Mouse (Mus musculus) midbrain, embryonic 15.5 days (tissue): ENCODE data around the gene 1600002K03Rik. TPM values are rescaled to one million over a fixed set of nuclear protein-coding genes. Genes with fewer than 3 reads are reported as not detected.
A peak's percentile ranks its signal among the peaks of the same experiment; 100 is the strongest.

ENCODE experiments used
- ATAC-seq: fragments of 200-750 bp; cut with Nextera tagmentation; replicated peaks from 2 replicates; pipeline ENCODE4 v1.8.0; 2017; ENCODE audit warnings: moderate TSS enrichment
- H3K27ac ChIP-seq: fragments of 300-500 bp; sonication (generic); 2 replicates; pipeline ENCODE4 v1.5.1; 2015; ENCODE audit warnings: mild to moderate bottlenecking, inconsistent platforms
- H3K27me3 ChIP-seq: fragments of 300-500 bp; sonication (generic); replicated peaks from 2 replicates; pipeline ENCODE4 v1.6.1; 2015; ENCODE audit warnings: inconsistent platforms
- H3K36me3 ChIP-seq: fragments of 300-500 bp; sonication (generic); replicated peaks from 2 replicates; pipeline ENCODE4 v1.6.1; 2015; ENCODE audit warnings: inconsistent platforms
- H3K4me1 ChIP-seq: fragments of 300-500 bp; sonication (generic); 2 replicates; pipeline ENCODE4 v1.6.1; 2015; ENCODE audit warnings: inconsistent platforms
- H3K4me2 ChIP-seq: fragments of 300-500 bp; sonication (generic); 2 replicates; pipeline ENCODE4 v1.6.1; 2015; ENCODE audit warnings: inconsistent platforms, mild to moderate bottlenecking, moderate library complexity
- H3K4me3 ChIP-seq: fragments of 300-500 bp; sonication (generic); 2 replicates; pipeline ENCODE4 v1.5.1; 2015; ENCODE audit warnings: mild to moderate bottlenecking, inconsistent platforms
- H3K9ac ChIP-seq: fragments of 300-500 bp; sonication (generic); 2 replicates; pipeline ENCODE4 v1.6.1; 2015; ENCODE audit warnings: mild to moderate bottlenecking, inconsistent platforms
- H3K9me3 ChIP-seq: fragments of 300-500 bp; sonication (generic); 2 replicates; pipeline ENCODE4 v1.6.1; 2016; ENCODE audit warnings: inconsistent platforms
- WGBS: fragments of 180-500 bp; shearing (Covaris S2); methylation state at CpG from one replicate; pipeline ENCODE4 v1.1.7; 2015; ENCODE audit warnings: mixed read lengths; 5-methylcytosine and 5-hydroxymethylcytosine counted together
- polyA plus RNA-seq: library from polyadenylated mRNA; unstranded; fragments of >200 nt; fragmentation: Nextera tagmentation; extraction: Ambion mirVana; gene quantifications from 2 replicates; pipeline ENCODE4 v1.2.1, GENCODE M21; 2015

1600002K03Rik gene
- 13.3 and 14.7 TPM in 2 replicates for polyA plus RNA-seq

DNA sequence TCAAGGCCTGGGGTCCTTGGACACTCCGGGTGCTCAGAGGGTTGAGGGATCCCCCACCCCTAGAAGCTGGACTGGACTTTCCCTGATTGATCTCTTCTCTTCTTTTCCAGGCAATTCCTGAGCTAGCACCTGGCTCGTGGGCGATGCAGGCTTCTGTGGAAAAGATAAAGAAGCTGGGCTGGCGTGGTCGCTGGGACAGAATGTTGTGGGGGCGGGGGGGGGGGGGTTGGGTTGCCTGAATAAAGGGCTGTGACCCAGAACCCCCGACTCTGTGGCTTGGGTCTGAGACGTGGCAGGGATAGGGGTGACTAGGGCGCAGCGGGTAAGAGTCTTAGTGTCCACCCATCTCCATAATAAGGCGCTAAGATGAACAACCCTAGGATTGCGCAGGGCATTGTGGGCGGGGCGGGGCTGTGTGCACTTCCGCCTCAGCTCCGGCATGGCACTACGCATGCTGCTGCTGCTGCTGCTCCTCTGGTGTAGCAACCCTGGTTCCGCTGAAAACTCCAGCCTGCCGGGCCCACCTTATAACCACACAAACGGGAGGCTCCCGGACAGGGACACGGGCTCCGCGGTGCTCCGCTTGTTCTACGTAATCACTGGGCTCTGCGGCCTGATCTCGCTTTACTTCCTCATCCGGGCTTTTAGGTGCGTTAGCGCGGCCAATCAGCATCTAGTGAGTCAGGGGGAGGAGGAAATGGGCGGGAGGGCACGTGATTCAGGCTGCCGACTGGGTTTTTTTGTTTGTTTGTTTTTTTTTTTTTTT, at the start of gene 1600002K03Rik:
TSS of gene 1600002K03Rik (plus strand) at position 418 of the 766 bp plus-strand sequence.
- Histone ChIP-seq H3K9me3 (no peaks in the 10 kb centered on the region), H3K4me2 (peak within 1 kb of the TSS; percentile 74), H3K4me3 (peak within 1 kb of the TSS; percentile 50), H3K36me3 (peaks cover 22% of the 10 kb centered on the region), H3K9ac (peak within 1 kb of the TSS; percentile 46), H3K27me3 (no peaks in the 10 kb centered on the region), H3K4me1 (peaks cover 52% of the 10 kb centered on the region), H3K27ac (peak within 1 kb of the TSS; percentile 86)
- 11% methylated on average over 35 of the region's 35 CpGs for WGBS
- peak; percentile 72 for ATAC-seq

DNA sequence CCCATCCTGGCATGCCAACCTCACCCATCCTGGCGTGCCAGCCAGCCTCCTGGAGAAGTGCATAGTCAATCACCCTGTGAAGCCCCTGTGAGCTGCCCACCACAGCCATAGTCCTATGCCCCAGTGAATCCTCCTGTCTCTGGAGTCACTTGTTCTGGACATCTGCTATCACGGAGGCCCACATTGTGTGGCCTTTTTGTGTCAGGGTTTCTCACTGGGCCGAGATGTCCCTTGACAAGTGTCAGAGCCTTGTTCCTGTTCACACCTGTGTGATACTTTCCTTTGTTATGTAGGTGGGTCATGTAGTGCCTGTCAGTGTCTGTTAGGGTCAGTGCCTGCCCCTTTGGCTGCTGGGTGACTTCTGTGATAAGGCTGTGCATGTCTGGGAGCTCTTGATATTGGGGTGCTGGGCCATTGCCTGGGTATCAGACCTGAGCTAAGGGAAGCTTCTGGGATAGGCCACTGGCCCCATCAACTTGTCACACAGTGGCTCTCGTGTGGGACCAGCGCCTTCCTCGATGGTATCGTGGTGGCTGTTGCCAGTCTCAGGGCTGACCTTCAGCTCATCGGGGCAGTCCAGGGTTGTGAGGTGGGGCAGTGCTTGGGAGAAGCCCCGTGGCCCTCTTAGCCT, 48.7 kb upstream of the 1600002K03Rik start:
- Histone ChIP-seq H3K4me2 (no peak overlapping the region), H3K9me3 (no peaks in the 10 kb centered on the region), H3K27ac (no peak overlapping the region), H3K4me1 (peaks cover 10% of the 10 kb centered on the region), H3K9ac (no peak overlapping the region), H3K36me3 (peaks cover 38% of the 10 kb centered on the region), H3K27me3 (no peaks in the 10 kb centered on the region), H3K4me3 (no peak overlapping the region)
- WGBS, result 92% methylated on average over 9 of the region's 9 CpGs
- ATAC-seq, result no peak

DNA sequence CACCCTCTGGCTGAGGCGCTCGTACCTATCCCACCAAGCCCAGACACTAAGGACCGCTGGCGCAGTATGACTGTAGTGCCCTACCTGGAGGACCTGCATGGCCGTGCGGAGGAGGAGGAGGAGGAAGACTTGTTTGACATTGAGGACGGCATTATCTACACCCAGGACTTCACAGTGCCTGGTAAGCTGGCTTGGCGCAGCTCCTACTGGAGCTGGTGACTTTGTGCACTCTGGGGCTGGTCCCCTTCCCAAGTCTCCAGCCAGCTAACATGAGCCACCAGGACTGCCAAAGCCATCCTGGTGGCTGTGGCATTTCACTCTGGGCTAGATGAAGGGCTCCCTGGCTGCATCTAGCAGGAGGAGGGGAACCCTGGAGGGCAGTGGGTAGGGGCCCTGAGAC, 44.8 kb upstream of the 1600002K03Rik start:
- Histone ChIP-seq H3K4me1 (peaks cover 14% of the 10 kb centered on the region), H3K27ac (no peak overlapping the region), H3K27me3 (no peaks in the 10 kb centered on the region), H3K4me2 (no peak overlapping the region), H3K9me3 (no peaks in the 10 kb centered on the region), H3K4me3 (no peak overlapping the region), H3K9ac (no peak overlapping the region), H3K36me3 (peaks cover 57% of the 10 kb centered on the region)
- 92% methylated on average over 8 of the region's 8 CpGs for WGBS
- ATAC-seq, result no peak

DNA sequence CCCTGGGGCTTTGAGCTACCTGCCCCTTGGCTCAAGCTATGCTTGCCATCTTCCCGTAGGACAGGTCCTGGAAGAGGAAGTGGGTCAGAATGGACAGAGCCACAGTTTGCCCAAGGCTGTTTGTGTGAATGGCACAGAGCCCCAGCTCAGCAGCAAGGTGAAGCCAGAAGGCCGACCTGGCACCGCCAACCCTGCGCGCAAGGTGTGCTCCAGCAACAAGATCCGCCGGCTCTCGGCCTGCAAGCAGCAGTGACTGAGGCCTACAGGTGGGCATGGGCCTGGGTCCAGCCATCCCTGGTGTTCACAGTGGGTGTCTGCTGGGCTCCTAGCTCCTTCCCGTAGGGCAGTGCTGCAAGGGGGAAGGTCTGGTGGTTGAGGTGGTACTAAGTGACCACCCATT, 42.9 kb upstream of the 1600002K03Rik start:
- H3K9ac ChIP-seq, result no peak overlapping the region
- 96% methylated on average over 9 of the region's 9 CpGs for WGBS
- no peak for ATAC-seq
- no peak overlapping the region for H3K4me3 ChIP-seq
- H3K27ac ChIP-seq, result no peak overlapping the region
- H3K9me3 ChIP-seq, result no peaks in the 10 kb centered on the region
- peaks cover 18% of the 10 kb centered on the region for H3K4me1 ChIP-seq
- no peaks in the 10 kb centered on the region for H3K27me3 ChIP-seq
- peaks cover 75% of the 10 kb centered on the region for H3K36me3 ChIP-seq
- no peak overlapping the region for H3K4me2 ChIP-seq

DNA sequence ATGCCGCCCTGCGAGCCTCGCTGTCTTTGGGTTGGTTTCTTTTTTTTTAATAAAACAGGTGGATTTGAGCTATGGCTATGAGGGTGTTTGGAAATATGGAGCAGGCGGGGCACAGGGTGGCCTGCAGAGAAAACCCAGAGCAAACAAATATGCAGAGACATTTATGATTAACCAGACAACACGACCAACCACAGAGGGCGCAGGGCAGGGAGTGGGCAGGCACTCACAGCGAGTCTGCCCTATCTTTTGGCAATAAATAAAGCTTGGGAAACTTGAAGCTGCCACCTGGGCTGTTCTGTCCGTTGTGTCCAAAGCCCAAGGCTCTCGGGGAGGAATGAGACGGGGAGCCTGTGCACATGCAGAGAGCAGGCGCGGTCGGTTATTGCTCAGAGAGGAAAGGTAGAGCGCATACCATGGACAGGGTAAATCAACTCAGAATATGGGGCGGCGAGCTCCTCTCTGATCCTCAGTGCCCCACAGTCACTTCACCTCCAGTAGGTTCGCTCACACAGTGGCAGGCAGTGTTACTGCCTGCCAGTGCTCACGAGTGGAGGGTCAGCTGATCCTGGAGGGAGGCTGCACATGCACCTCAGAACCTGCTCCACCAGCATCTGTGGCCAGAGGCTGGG, 42.2 kb upstream of the 1600002K03Rik start:
- 85% methylated on average over 18 of the region's 18 CpGs for WGBS
- peak overlapping the region; percentile 2; the same call in 1 of the 2 replicates for H3K27ac ChIP-seq
- no peaks in the 10 kb centered on the region for H3K27me3 ChIP-seq
- H3K4me2 ChIP-seq, result no peak overlapping the region
- H3K9me3 ChIP-seq, result no peaks in the 10 kb centered on the region
- ATAC-seq, result no peak
- no peak overlapping the region for H3K9ac ChIP-seq
- peaks cover 18% of the 10 kb centered on the region for H3K4me1 ChIP-seq
- no peak overlapping the region for H3K4me3 ChIP-seq
- peaks cover 82% of the 10 kb centered on the region for H3K36me3 ChIP-seq

DNA sequence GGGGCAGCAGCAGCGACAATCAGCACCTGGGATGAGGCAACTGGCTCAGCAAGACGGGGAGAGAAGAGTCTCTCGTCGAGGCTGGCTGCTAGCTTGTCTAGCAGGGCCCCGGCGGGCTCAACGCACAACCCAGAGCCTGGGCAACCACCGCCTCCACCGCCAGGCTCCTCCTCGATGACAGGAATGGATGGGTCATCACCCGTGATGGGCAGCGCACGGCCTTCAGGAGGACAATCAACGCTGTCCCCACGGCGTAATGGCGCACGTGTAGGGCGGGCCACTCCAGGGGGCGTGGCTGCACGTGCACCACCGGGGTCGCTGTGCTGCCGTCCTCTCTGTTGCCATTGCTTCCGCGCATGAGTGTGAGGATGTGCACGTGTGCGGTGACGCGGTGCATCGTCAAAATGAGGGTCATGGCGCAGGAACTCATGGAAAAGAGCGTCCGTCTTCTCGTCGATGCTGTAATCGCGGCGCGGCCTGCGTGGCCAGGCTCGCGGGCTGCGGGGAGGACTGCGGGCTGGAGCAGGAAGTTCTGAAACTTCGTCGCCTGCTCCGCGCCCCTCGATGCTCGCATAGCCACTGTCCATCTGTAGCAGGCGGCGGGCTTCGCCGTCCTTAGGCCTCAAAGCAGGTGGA, 41.3 kb upstream of the 1600002K03Rik start:
- ATAC-seq, result peak; percentile 62
- Histone ChIP-seq H3K27me3 (no peaks in the 10 kb centered on the region), H3K9me3 (no peaks in the 10 kb centered on the region), H3K9ac (no peak overlapping the region), H3K27ac (peak overlapping the region; percentile 2; the same call in 1 of the 2 replicates), H3K36me3 (peaks cover 75% of the 10 kb centered on the region), H3K4me1 (peaks cover 22% of the 10 kb centered on the region), H3K4me2 (peak overlapping the region; percentile 12), H3K4me3 (0 out of 2 replicates have a peak overlapping the region, but pooled peaks have one; percentile 8)
- 14% methylated on average over 55 of the region's 55 CpGs for WGBS

DNA sequence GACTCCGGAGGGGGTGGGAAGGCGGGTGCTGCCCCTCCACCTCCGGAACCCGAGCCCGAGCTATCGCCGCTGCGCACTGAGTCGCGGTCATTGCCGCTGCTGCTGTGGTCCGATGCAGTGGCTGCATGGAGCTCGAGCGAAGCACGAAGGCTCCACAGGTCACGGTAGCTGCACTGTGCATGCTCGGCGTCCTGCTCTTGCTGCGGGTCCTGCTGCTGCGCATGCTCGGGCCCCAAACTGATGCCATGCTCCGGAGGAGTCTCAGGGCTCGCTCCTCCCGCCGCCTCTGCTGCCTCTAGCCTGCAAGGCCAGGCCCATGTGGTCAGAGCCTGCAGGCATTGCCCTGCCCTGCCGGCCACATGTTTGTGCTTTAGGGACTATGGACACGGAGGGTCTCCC, 40.8 kb upstream of the 1600002K03Rik start:
- Histone ChIP-seq H3K27ac (no peak overlapping the region), H3K4me3 (0 out of 2 replicates have a peak overlapping the region, but pooled peaks have one; percentile 8), H3K27me3 (no peaks in the 10 kb centered on the region), H3K9ac (no peak overlapping the region), H3K4me2 (peak overlapping the region; percentile 12), H3K4me1 (peaks cover 27% of the 10 kb centered on the region), H3K36me3 (peaks cover 70% of the 10 kb centered on the region), H3K9me3 (no peaks in the 10 kb centered on the region)
- ATAC-seq, result peak; percentile 12; the same call in 1 of the 2 replicates
- 25% methylated on average over 27 of the region's 27 CpGs for WGBS

DNA sequence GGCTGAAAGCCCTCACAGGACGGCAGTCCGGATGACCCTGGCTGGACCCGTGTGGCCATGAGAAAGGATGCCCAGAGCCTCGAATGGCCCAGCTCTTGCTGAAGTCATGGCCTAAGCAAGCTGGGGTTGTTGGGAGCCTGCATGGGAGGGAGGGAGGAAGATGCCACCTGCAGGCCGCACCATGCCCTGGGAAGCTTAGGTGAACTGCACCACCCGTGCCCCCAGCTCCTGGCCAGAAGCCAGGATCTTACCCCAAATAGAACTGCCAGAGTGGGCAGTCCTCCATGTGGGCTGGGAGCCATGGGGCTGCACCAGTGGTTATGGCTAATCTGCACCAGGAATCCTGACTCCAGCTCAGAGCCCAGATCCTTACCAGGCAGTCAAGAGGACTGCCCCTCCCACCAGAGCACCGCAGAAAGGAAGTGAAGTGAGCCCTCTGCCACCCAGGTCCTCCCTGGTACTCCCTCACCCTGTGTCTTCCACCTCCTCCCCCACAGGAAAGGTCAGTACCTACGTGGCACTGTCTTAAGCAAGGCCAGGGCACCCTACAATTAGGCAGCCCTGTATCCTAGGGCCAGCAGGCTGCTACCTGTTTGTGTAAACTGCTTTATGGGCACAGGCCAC, 39.4 kb upstream of the 1600002K03Rik start:
- H3K4me3 ChIP-seq, result no peak overlapping the region
- peaks cover 57% of the 10 kb centered on the region for H3K36me3 ChIP-seq
- H3K4me1 ChIP-seq, result peaks cover 39% of the 10 kb centered on the region
- 65% methylated on average over 8 of the region's 8 CpGs for WGBS
- ATAC-seq, result no peak
- H3K9me3 ChIP-seq, result no peaks in the 10 kb centered on the region
- no peak overlapping the region for H3K4me2 ChIP-seq
- H3K27ac ChIP-seq, result no peak overlapping the region
- H3K9ac ChIP-seq, result no peak overlapping the region
- H3K27me3 ChIP-seq, result no peaks in the 10 kb centered on the region

DNA sequence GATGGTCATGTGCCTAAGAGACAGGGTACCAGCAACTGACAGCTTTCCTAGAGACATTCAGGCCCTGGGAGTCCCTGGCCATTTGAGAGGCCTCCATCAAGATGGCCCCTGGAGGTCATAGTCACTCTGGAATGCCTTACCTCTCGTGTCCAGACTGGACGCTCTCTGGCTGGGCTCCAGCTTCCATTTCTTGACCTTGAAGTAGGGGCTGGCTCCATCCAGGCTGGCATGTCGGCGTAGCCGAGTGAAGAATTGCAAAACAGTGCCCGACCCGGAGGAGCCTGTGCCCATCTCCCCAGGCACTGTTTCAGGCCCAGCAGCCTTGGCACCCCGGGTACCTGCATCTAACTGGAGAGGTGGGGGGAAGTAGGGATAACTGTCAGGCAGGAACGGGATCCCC, 38.3 kb upstream of the 1600002K03Rik start:
- Histone ChIP-seq H3K27ac (no peak overlapping the region), H3K9me3 (no peaks in the 10 kb centered on the region), H3K9ac (no peak overlapping the region), H3K4me1 (peaks cover 42% of the 10 kb centered on the region), H3K27me3 (no peaks in the 10 kb centered on the region), H3K36me3 (peaks cover 49% of the 10 kb centered on the region), H3K4me3 (no peak overlapping the region), H3K4me2 (no peak overlapping the region)
- ATAC-seq, result no peak
- 90% methylated on average over 9 of the region's 9 CpGs for WGBS

DNA sequence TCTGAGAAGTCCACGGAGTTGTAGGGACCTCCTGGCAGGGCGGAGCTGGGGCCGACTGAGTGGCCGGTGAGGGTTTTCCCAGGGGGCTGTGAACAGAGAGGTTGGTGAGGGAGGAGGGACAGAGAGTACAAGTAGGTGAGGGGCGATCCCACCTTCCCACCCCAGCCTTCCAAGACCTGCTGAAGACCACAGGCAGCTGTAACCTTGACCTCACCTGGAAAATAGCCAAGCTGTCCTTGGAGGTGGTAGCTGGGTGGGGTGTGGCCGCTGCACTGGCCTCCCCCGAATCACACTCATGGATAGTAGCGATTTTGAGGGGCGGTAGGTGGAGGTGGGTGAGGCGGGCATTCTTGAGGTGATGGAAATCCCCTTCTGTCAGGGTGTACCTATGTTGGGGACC, 37.6 kb upstream of the 1600002K03Rik start:
- H3K4me2 ChIP-seq, result no peak overlapping the region
- ATAC-seq, result no peak
- no peaks in the 10 kb centered on the region for H3K27me3 ChIP-seq
- no peak overlapping the region for H3K27ac ChIP-seq
- WGBS, result 86% methylated on average over 10 of the region's 10 CpGs
- H3K36me3 ChIP-seq, result peaks cover 47% of the 10 kb centered on the region
- H3K9ac ChIP-seq, result no peak overlapping the region
- H3K4me3 ChIP-seq, result no peak overlapping the region
- H3K9me3 ChIP-seq, result no peaks in the 10 kb centered on the region
- H3K4me1 ChIP-seq, result peaks cover 46% of the 10 kb centered on the region

DNA sequence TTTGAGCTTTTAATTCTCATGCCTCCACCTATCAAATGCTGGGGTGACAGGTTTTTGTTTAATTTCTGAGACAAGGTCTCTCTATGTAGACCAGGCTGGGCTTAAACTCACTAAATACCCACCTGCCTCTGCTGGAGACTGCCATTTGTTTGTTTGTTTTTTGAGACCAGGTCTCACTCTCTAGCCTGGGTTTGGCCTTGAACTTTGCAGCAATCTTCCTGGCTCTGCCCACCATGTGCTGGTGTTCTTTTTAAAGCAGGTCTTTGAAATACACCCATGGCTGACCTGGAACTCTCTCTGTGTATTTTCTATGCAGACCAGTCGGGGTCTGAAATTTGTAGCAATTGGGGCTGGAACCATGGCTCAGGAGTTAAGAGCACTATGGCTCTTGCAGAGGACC, 37.1 kb upstream of the 1600002K03Rik start:
- H3K4me3 ChIP-seq, result no peak overlapping the region
- H3K27ac ChIP-seq, result no peak overlapping the region
- no peaks in the 10 kb centered on the region for H3K27me3 ChIP-seq
- 0 out of 2 replicates have a peak overlapping the region, but pooled peaks have one; percentile 94 for H3K4me2 ChIP-seq
- no peaks in the 10 kb centered on the region for H3K9me3 ChIP-seq
- no peak for ATAC-seq
- H3K9ac ChIP-seq, result no peak overlapping the region
- 89% methylated on average over 1 of the region's 1 CpGs for WGBS
- peaks cover 45% of the 10 kb centered on the region for H3K36me3 ChIP-seq
- peaks cover 48% of the 10 kb centered on the region for H3K4me1 ChIP-seq
